Mouse (Mus musculus): ENCODE measurements around the gene Fos. TPM values are rescaled to one million over a fixed set of nuclear protein-coding genes. Genes with fewer than 3 reads are reported as not detected.

Fos gene
- polyA plus RNA-seq, 1 experiment from 2014 or later, result 1.5 TPM

DNA sequence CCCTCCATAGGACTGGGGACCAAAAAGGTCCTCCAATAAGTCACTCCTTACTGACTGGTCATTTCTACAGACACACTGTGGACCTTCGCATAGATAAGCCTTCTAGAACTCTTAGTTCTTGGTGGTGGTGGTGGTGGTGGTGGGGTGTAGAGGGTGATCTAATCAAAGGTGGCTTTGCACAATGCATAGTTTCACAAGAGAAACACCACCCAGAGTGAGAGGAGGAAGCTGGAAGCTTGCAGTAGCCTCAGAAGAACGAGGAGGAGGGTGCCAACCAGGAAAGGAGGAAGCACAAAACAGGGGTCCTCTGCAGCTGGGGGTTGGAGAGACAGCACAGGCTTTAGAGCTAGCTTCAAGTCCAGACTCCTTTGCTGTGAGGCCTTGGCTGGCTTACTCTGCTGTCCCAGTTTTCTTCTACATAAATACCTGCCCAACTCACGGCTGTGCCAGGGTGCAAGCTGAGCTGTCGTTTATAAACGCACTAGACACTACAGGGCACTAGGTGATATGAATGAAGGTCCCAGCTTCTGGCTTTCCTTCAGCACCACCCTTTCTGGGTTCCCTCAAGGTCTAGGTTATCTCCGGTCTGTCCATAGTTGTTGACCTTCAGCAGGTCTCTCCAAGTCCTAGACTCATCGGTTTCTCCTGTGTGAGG is 15.7 kb downstream of the Fos start:
- WGBS (ENCODE audit: insufficient replicate concordance), result 50% methylated on average over 7 of the region's 7 CpGs
- Histone ChIP-seq H3K4me2 (no peak overlapping the region), H3K36me3 (replicated peaks) (no peaks in the 10 kb centered on the region), H3K9me3 (replicated peaks) (no peaks in the 10 kb centered on the region), H3K9ac (no peak overlapping the region), H3K27me3 (peaks cover 51% of the 10 kb centered on the region), H3K4me3 (replicated peaks) (no peak overlapping the region), H3K27ac (replicated peaks) (peak overlapping the region; percentile 26; the same call in 1 of the 2 replicates), H3K4me1 (replicated peaks) (peaks cover 28% of the 10 kb centered on the region)
- no peak for ATAC-seq (ENCODE audit: insufficient read depth)

- H3K36me3 ChIP-seq (replicated peaks), result no peaks in the 10 kb centered on the region
- H3K27ac ChIP-seq (replicated peaks), result peak overlapping the region; percentile 55
- H3K4me3 ChIP-seq (replicated peaks), result no peak overlapping the region
- peaks cover 27% of the 10 kb centered on the region for H3K4me1 ChIP-seq (replicated peaks)
- no peak overlapping the region for H3K4me2 ChIP-seq
- H3K9me3 ChIP-seq (replicated peaks), result no peaks in the 10 kb centered on the region
- no peak overlapping the region for H3K9ac ChIP-seq
- no peak for ATAC-seq (ENCODE audit: insufficient read depth)
- whole genome bisulfite sequencing (ENCODE audit: insufficient replicate concordance), result 55% methylated on average over 10 of the region's 10 CpGs
- H3K27me3 ChIP-seq, result peaks cover 51% of the 10 kb centered on the region
Observed at GRCm38 (mm10) chr12:85490096-85490820, 16.6 kb downstream of the Fos start.

- H3K36me3 ChIP-seq (replicated peaks), result no peaks in the 10 kb centered on the region
- no peak overlapping the region for H3K4me2 ChIP-seq
- 18% methylated on average over 1 of the region's 1 CpGs for WGBS (ENCODE audit: insufficient replicate concordance)
- H3K4me1 ChIP-seq (replicated peaks), result peaks cover 20% of the 10 kb centered on the region
- no peak for ATAC-seq (ENCODE audit: insufficient read depth)
- no peak overlapping the region for H3K27ac ChIP-seq (replicated peaks)
- no peaks in the 10 kb centered on the region for H3K9me3 ChIP-seq (replicated peaks)
- H3K27me3 ChIP-seq, result peaks cover 50% of the 10 kb centered on the region
- no peak overlapping the region for H3K9ac ChIP-seq
- no peak overlapping the region for H3K4me3 ChIP-seq (replicated peaks)
Observed at GRCm38 (mm10) chr12:85490991-85491390, 17.3 kb downstream of the Fos start.

- Histone ChIP-seq H3K4me3 (replicated peaks) (no peak overlapping the region), H3K27ac (replicated peaks) (no peak overlapping the region), H3K27me3 (peaks cover 39% of the 10 kb centered on the region), H3K9ac (no peak overlapping the region), H3K36me3 (replicated peaks) (no peaks in the 10 kb centered on the region), H3K9me3 (replicated peaks) (no peaks in the 10 kb centered on the region), H3K4me2 (no peak overlapping the region), H3K4me1 (replicated peaks) (peaks cover 8% of the 10 kb centered on the region)
- 20% methylated on average over 16 of the region's 16 CpGs for WGBS (ENCODE audit: insufficient replicate concordance)
- ATAC-seq (ENCODE audit: insufficient read depth), result no peak
Observed at GRCm38 (mm10) chr12:85492084-85492645, 18.5 kb downstream of the Fos start.

GRCm38 (mm10) chr12:85496336-85496735 is 22.6 kb downstream of the Fos start:
- WGBS (ENCODE audit: insufficient replicate concordance), result 59% methylated on average over 7 of the region's 7 CpGs
- peaks cover 4% of the 10 kb centered on the region; the same call in 1 of the 2 replicates for H3K27me3 ChIP-seq
- H3K4me3 ChIP-seq (replicated peaks), result no peak overlapping the region
- no peaks in the 10 kb centered on the region for H3K9me3 ChIP-seq (replicated peaks)
- no peak overlapping the region for H3K27ac ChIP-seq (replicated peaks)
- no peak for ATAC-seq (ENCODE audit: insufficient read depth)
- peaks cover 7% of the 10 kb centered on the region; the same call in 1 of the 2 replicates for H3K4me1 ChIP-seq (replicated peaks)
- H3K36me3 ChIP-seq (replicated peaks), result no peaks in the 10 kb centered on the region
- H3K4me2 ChIP-seq, result no peak overlapping the region
- H3K9ac ChIP-seq, result no peak overlapping the region

DNA sequence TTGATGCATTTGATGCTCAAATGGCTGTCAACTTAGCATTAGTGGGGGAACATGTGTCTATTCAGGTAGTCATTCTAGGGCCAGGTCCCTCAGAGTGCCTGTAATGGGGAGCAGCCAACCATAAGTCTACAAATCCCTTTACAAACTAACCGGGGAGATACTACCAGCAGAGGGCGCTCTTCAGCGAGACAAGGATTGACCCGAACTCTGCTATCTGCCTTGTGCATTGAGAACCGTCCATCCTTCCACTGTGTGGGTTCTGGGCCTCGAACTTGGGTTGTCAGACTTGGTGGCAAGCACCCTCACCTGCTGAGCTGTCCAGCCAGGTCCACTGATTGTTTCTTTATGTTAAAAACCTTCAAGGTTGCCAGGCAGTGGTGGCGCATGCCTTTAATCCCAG is 23.1 kb downstream of the Fos start:
- Histone ChIP-seq H3K4me1 (replicated peaks) (peaks cover 7% of the 10 kb centered on the region; the same call in 1 of the 2 replicates), H3K9ac (no peak overlapping the region), H3K27ac (replicated peaks) (no peak overlapping the region), H3K9me3 (replicated peaks) (no peaks in the 10 kb centered on the region), H3K27me3 (peaks cover 4% of the 10 kb centered on the region; the same call in 1 of the 2 replicates), H3K4me2 (no peak overlapping the region), H3K4me3 (replicated peaks) (no peak overlapping the region), H3K36me3 (replicated peaks) (no peaks in the 10 kb centered on the region)
- WGBS (ENCODE audit: insufficient replicate concordance), result 15% methylated on average over 7 of the region's 7 CpGs
- peak; percentile 47; the same call in 1 of the 2 replicates for ATAC-seq (ENCODE audit: insufficient read depth)

DNA sequence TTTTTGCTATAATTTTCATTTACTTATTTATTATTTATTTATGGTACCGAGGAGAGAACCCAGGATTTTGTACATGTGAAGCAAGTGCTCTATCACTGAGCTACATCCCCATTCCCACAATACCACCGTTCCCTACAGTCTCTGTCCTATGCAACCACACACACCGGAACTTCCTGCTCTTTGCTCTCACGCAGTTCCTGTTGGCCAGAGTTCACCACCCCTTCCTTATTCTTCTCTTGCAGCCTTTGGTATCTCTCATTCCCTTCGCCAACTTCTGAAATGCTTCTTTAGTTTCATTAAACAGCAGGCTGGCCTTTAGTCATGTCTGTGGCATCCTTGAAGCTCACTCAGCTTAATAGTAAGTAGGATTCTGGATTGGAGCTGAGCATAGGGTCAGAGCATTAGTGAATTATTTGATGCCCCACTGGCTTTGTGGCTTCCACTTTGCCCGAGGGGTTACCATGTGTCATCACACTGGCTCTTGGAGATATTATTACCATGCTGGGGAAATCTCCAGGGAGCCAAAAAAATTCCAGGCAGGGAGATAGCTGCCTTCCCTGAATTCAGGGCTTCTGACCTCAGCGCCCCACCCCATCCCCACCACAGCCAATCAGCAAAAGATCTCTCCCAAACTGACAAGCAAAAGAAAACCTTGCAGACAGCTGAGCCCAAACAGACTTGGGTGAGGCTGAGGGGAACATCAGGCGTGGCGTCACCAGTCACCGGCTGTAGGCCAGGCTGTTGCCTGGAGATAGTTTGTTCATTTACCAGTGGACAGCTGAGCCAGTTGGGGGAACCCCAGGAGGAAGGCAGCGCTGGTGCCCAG is 23.8 kb downstream of the Fos start:
- Histone ChIP-seq H3K4me2 (0 out of 2 replicates have a peak overlapping the region, but pooled peaks have one; percentile 7), H3K27me3 (peaks cover 4% of the 10 kb centered on the region; the same call in 1 of the 2 replicates), H3K9ac (no peak overlapping the region), H3K4me1 (replicated peaks) (peaks cover 7% of the 10 kb centered on the region; the same call in 1 of the 2 replicates), H3K4me3 (replicated peaks) (no peak overlapping the region), H3K27ac (replicated peaks) (no peak overlapping the region), H3K9me3 (replicated peaks) (no peaks in the 10 kb centered on the region), H3K36me3 (replicated peaks) (no peaks in the 10 kb centered on the region)
- 32% methylated on average over 11 of the region's 11 CpGs for WGBS (ENCODE audit: insufficient replicate concordance)
- ATAC-seq (ENCODE audit: insufficient read depth), result no peak

- no peak for ATAC-seq (ENCODE audit: insufficient read depth)
- 65% methylated on average over 8 of the region's 8 CpGs for WGBS (ENCODE audit: insufficient replicate concordance)
Observed at GRCm38 (mm10) chr12:85499001-85499400, 25.3 kb downstream of the Fos start.

DNA sequence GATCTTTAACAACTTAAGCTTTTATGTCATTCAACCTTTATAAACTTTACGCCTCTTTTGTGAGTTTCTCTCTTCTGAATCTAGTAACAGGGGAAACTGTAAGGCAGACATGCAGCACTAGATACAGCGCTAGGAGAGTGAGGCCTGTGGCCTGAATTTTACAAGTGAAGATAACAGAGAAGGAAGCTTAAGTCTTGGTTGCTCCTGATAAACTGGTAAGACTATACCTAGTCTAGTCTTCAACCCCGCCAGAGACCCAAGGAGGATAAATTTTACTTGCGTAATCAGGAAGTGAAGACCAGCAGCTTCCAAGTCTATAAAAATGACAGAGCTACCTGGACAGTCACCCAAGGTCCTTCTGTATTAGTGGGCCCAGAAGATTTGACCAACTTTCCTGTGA is 29.0 kb downstream of the Fos start:
- ATAC-seq (ENCODE audit: insufficient read depth), result no peak
- no peak overlapping the region for H3K4me3 ChIP-seq (replicated peaks)
- WGBS (ENCODE audit: insufficient replicate concordance), result 48% methylated on average over 4 of the region's 4 CpGs

More at GRCm38 (mm10) chr12:85499001-85499400, 25.3 kb downstream of the Fos start:
- Histone ChIP-seq H3K27me3 (no peaks in the 10 kb centered on the region), H3K9me3 (replicated peaks) (no peaks in the 10 kb centered on the region), H3K4me2 (no peak overlapping the region), H3K9ac (no peak overlapping the region), H3K4me3 (replicated peaks) (no peak overlapping the region), H3K27ac (replicated peaks) (no peak overlapping the region), H3K36me3 (replicated peaks) (no peaks in the 10 kb centered on the region), H3K4me1 (replicated peaks) (peaks cover 7% of the 10 kb centered on the region; the same call in 1 of the 2 replicates)

GRCm38 (mm10) chr12:85508235-85508634 is 34.5 kb downstream of the Fos start:
- WGBS (ENCODE audit: insufficient replicate concordance), result 15% methylated on average over 3 of the region's 3 CpGs
- no peak for ATAC-seq (ENCODE audit: insufficient read depth)

More for the DNA sequence above, 29.0 kb downstream of the Fos start:
- Histone ChIP-seq H3K27ac (replicated peaks) (no peak overlapping the region), H3K4me1 (replicated peaks) (0 out of 2 replicates have a peak, but pooled peaks cover 3% of the 10 kb centered on the region), H3K9me3 (replicated peaks) (no peaks in the 10 kb centered on the region), H3K9ac (no peak overlapping the region), H3K27me3 (no peaks in the 10 kb centered on the region), H3K36me3 (replicated peaks) (no peaks in the 10 kb centered on the region), H3K4me2 (no peak overlapping the region)

More at GRCm38 (mm10) chr12:85508235-85508634, 34.5 kb downstream of the Fos start:
- H3K27ac ChIP-seq (replicated peaks), result no peak overlapping the region
- H3K9me3 ChIP-seq (replicated peaks), result no peaks in the 10 kb centered on the region
- H3K4me3 ChIP-seq (replicated peaks), result no peak overlapping the region
- H3K9ac ChIP-seq, result no peak overlapping the region
- no peak overlapping the region for H3K4me2 ChIP-seq
- H3K4me1 ChIP-seq (replicated peaks), result no peaks in the 10 kb centered on the region
- H3K27me3 ChIP-seq, result no peaks in the 10 kb centered on the region
- no peaks in the 10 kb centered on the region for H3K36me3 ChIP-seq (replicated peaks)

Data from liver, embryonic 15.5 days (tissue).